Mouse (Mus musculus) right cerebral cortex, adult 2 months (tissue): Measurements from ENCODE around the gene Isg15.

Experiments
- DNase-seq, 2 experiments: peaks; one replicate each; pipeline ENCODE4 v3.0.0; 2021 to 2022; ENCODE audit warnings: low spot score in 2 of 2

Isg15 gene

GRCm38 (mm10) chr4:156203001-156203412, 2.4 kb upstream of the Isg15 start, which contains the start of gene AW011738:
TSS of gene AW011738 (plus strand) at chr4:156203304.
- peak; percentile 53 to 62 for DNase-seq

- DNase-seq: no peak
These were observed 1.9 kb upstream of the Isg15 start for GRCm38 (mm10) chr4:156202462-156202893.

- DNase-seq: peak; percentile 54 to 65
These were observed 2.8 kb downstream of the Isg15 start for GRCm38 (mm10) chr4:156197829-156198205.

GRCm38 (mm10) chr4:156197131-156197828, 3.3 kb downstream of the Isg15 start, which contains the start of gene Agrn:
TSS of gene Agrn (minus strand) at chr4:156197488.
- DNase-seq: peak in 1 of 2 experiments; percentile 15

- DNase-seq: peak in 1 of 2 experiments; percentile 26
These were observed 4.4 kb downstream of the Isg15 start for GRCm38 (mm10) chr4:156195927-156196870.

GRCm38 (mm10) chr4:156194346-156194745, 6.3 kb downstream of the Isg15 start:
- DNase-seq: no peak

- DNase-seq: no peak
These were observed 6.7 kb downstream of the Isg15 start for GRCm38 (mm10) chr4:156193906-156194305.

- DNase-seq: no peak
These were observed 7.4 kb downstream of the Isg15 start for GRCm38 (mm10) chr4:156193200-156193590.

- DNase-seq: no peak
These were observed 8.0 kb downstream of the Isg15 start for GRCm38 (mm10) chr4:156192421-156193199.

- no peak for DNase-seq
These were observed 11.8 kb downstream of the Isg15 start for GRCm38 (mm10) chr4:156188811-156189323.

- DNase-seq: no peak
These were observed 12.3 kb downstream of the Isg15 start for GRCm38 (mm10) chr4:156188162-156188810.

GRCm38 (mm10) chr4:156185950-156186850, 14.4 kb downstream of the Isg15 start:
- DNase-seq: peak; percentile 58 to 72

GRCm38 (mm10) chr4:156185456-156185949, 15.1 kb downstream of the Isg15 start:
- DNase-seq: peak in 1 of 2 experiments; percentile 39

GRCm38 (mm10) chr4:156184291-156184954, 16.2 kb downstream of the Isg15 start:
- no peak for DNase-seq

GRCm38 (mm10) chr4:156183747-156184146, 16.9 kb downstream of the Isg15 start:
- no peak for DNase-seq

- DNase-seq: no peak
These were observed 23.0 kb downstream of the Isg15 start for GRCm38 (mm10) chr4:156177630-156178029.

GRCm38 (mm10) chr4:156171828-156172227, 28.8 kb downstream of the Isg15 start:
- DNase-seq: no peak

GRCm38 (mm10) chr4:156169129-156169528, 31.5 kb downstream of the Isg15 start:
- DNase-seq: no peak

GRCm38 (mm10) chr4:156168611-156169010, 32.0 kb downstream of the Isg15 start:
- no peak for DNase-seq
